Mouse (Mus musculus): Measurements from ENCODE around the gene Ggn.

- no peak for TF ChIP-seq CTCF (IDR thresholded peaks at IDR 0.05; ENCODE audit: borderline replicate concordance, extremely low read depth, insufficient read depth, insufficient read length)
- no peak for TF ChIP-seq POLR2A (IDR thresholded peaks at IDR 0.05; ENCODE audit: borderline replicate concordance, extremely low read depth, insufficient read depth, insufficient read length, poor library complexity, severe bottlenecking)
Observed at GRCm38 (mm10) chr7:29122821-29123220, 47.2 kb upstream of the Ggn start.
